Mouse (Mus musculus): Measurements from ENCODE around the gene Gpc5. TPM values are rescaled to one million over a fixed set of nuclear protein-coding genes. Genes with fewer than 3 reads are reported as not detected.
"Not testable (repeated sequence)": the region's sequence is repeated elsewhere in the genome, so short reads cannot be mapped to it uniquely, and the experiment has no call there.

Gpc5 gene
- polyA plus RNA-seq, 1 experiment, result 0.06 TPM

GRCm38 (mm10) chr14:115052371-115052770, 39.6 kb upstream of the Gpc5 start:
- 61% methylated on average over 4 of the region's 4 CpGs for WGBS
- no peak for TF ChIP-seq CTCF (IDR thresholded peaks at IDR 0.05; ENCODE audit: insufficient read depth, low read length)
- no peak for TF ChIP-seq POLR2A (IDR thresholded peaks at IDR 0.05; ENCODE audit: borderline replicate concordance, extremely low read depth, low read depth, low read length)

GRCm38 (mm10) chr14:115054252-115054651, 37.8 kb upstream of the Gpc5 start:
- DNase-seq, result no peak
- TF ChIP-seq POLR2A (IDR thresholded peaks at IDR 0.05; ENCODE audit: borderline replicate concordance, extremely low read depth, low read depth, low read length) (no peak), CTCF (IDR thresholded peaks at IDR 0.05; ENCODE audit: insufficient read depth, low read length) (no peak)
- Histone ChIP-seq H3K4me3 (replicated peaks; ENCODE audit: extremely low read depth, low read depth, low read length) (no peak overlapping the region), H3K4me1 (ENCODE audit: control insufficient read depth, insufficient read depth, low read length) (no peaks in the 10 kb centered on the region)
- 80% methylated on average over 4 of the region's 4 CpGs for WGBS

More at GRCm38 (mm10) chr14:115052371-115052770, 39.6 kb upstream of the Gpc5 start:
- no peak for DNase-seq
- H3K4me3 ChIP-seq (replicated peaks; ENCODE audit: extremely low read depth, low read depth, low read length), result no peak overlapping the region
- H3K4me1 ChIP-seq (ENCODE audit: control insufficient read depth, insufficient read depth, low read length), result no peaks in the 10 kb centered on the region

GRCm38 (mm10) chr14:115057524-115057923, 34.5 kb upstream of the Gpc5 start:
- Histone ChIP-seq H3K4me3 (replicated peaks; ENCODE audit: extremely low read depth, low read depth, low read length) (no peak overlapping the region), H3K4me1 (ENCODE audit: control insufficient read depth, insufficient read depth, low read length) (no peaks in the 10 kb centered on the region)
- TF ChIP-seq POLR2A (IDR thresholded peaks at IDR 0.05; ENCODE audit: borderline replicate concordance, extremely low read depth, low read depth, low read length), result no peak
- TF ChIP-seq CTCF (IDR thresholded peaks at IDR 0.05; ENCODE audit: insufficient read depth, low read length), result no peak
- WGBS, result 91% methylated on average over 4 of the region's 4 CpGs
- DNase-seq, result no peak

GRCm38 (mm10) chr14:115066164-115066563, 25.9 kb upstream of the Gpc5 start:
- H3K4me3 ChIP-seq (replicated peaks; ENCODE audit: extremely low read depth, low read depth, low read length); H3K4me1 ChIP-seq (ENCODE audit: control insufficient read depth, insufficient read depth, low read length); DNase-seq: not testable (repeated sequence)
- WGBS, result 64% methylated on average over 2 of the region's 2 CpGs

- TF ChIP-seq POLR2A (IDR thresholded peaks at IDR 0.05; ENCODE audit: borderline replicate concordance, extremely low read depth, low read depth, low read length), result no peak
- peak; percentile 67; the same call in 1 of the 2 replicates for TF ChIP-seq CTCF (IDR thresholded peaks at IDR 0.05; ENCODE audit: insufficient read depth, low read length)
- no peak for DNase-seq
- H3K4me1 ChIP-seq (ENCODE audit: control insufficient read depth, insufficient read depth, low read length), result no peaks in the 10 kb centered on the region
- WGBS, result 39% methylated on average over 6 of the region's 6 CpGs
- H3K4me3 ChIP-seq (replicated peaks; ENCODE audit: extremely low read depth, low read depth, low read length), result no peak overlapping the region
Measured at GRCm38 (mm10) chr14:115070534-115070933, 21.5 kb upstream of the Gpc5 start.

- 54% methylated on average over 9 of the region's 9 CpGs for WGBS
- TF ChIP-seq POLR2A (IDR thresholded peaks at IDR 0.05; ENCODE audit: borderline replicate concordance, extremely low read depth, low read depth, low read length) (no peak), CTCF (IDR thresholded peaks at IDR 0.05; ENCODE audit: insufficient read depth, low read length) (no peak)
- H3K4me1 ChIP-seq (ENCODE audit: control insufficient read depth, insufficient read depth, low read length), result no peaks in the 10 kb centered on the region
- H3K4me3 ChIP-seq (replicated peaks; ENCODE audit: extremely low read depth, low read depth, low read length), result no peak overlapping the region
- DNase-seq, result no peak
Measured at GRCm38 (mm10) chr14:115077340-115077739, 14.7 kb upstream of the Gpc5 start.

GRCm38 (mm10) chr14:115078064-115078463, 14.0 kb upstream of the Gpc5 start:
- DNase-seq, result no peak
- WGBS, result 74% methylated on average over 7 of the region's 7 CpGs
- no peak overlapping the region for H3K4me3 ChIP-seq (replicated peaks; ENCODE audit: extremely low read depth, low read depth, low read length)

GRCm38 (mm10) chr14:115081728-115082502, 10.1 kb upstream of the Gpc5 start:
- TF ChIP-seq POLR2A (IDR thresholded peaks at IDR 0.05; ENCODE audit: borderline replicate concordance, extremely low read depth, low read depth, low read length), result no peak
- TF ChIP-seq CTCF (IDR thresholded peaks at IDR 0.05; ENCODE audit: insufficient read depth, low read length), result no peak
- H3K4me1 ChIP-seq (ENCODE audit: control insufficient read depth, insufficient read depth, low read length), result no peaks in the 10 kb centered on the region
- WGBS, result 81% methylated on average over 12 of the region's 12 CpGs
- no peak overlapping the region for H3K4me3 ChIP-seq (replicated peaks; ENCODE audit: extremely low read depth, low read depth, low read length)
- DNase-seq, result no peak

More at GRCm38 (mm10) chr14:115078064-115078463, 14.0 kb upstream of the Gpc5 start:
- TF ChIP-seq POLR2A (IDR thresholded peaks at IDR 0.05; ENCODE audit: borderline replicate concordance, extremely low read depth, low read depth, low read length) (no peak), CTCF (IDR thresholded peaks at IDR 0.05; ENCODE audit: insufficient read depth, low read length) (no peak)
- no peaks in the 10 kb centered on the region for H3K4me1 ChIP-seq (ENCODE audit: control insufficient read depth, insufficient read depth, low read length)

GRCm38 (mm10) chr14:115090516-115090915, 1.5 kb upstream of the Gpc5 start:
- DNase-seq, result no peak
- TF ChIP-seq CTCF (IDR thresholded peaks at IDR 0.05; ENCODE audit: insufficient read depth, low read length), result no peak
- TF ChIP-seq POLR2A (IDR thresholded peaks at IDR 0.05; ENCODE audit: borderline replicate concordance, extremely low read depth, low read depth, low read length), result no peak
- Histone ChIP-seq H3K4me1 (ENCODE audit: control insufficient read depth, insufficient read depth, low read length) (peaks cover 2% of the 10 kb centered on the region; the same call in 1 of the 2 replicates), H3K4me3 (replicated peaks; ENCODE audit: extremely low read depth, low read depth, low read length) (no peak overlapping the region)
- 91% methylated on average over 4 of the region's 4 CpGs for WGBS

GRCm38 (mm10) chr14:115092510-115092909, 495 bp downstream of the Gpc5 start:
- 3% methylated on average over 33 of the region's 33 CpGs for WGBS
- H3K4me1 ChIP-seq (ENCODE audit: control insufficient read depth, insufficient read depth, low read length), result peaks cover 2% of the 10 kb centered on the region; the same call in 1 of the 2 replicates
- TF ChIP-seq CTCF (IDR thresholded peaks at IDR 0.05; ENCODE audit: insufficient read depth, low read length) (no peak), POLR2A (IDR thresholded peaks at IDR 0.05; ENCODE audit: borderline replicate concordance, extremely low read depth, low read depth, low read length) (no peak)
- peak overlapping the region; percentile 6 for H3K4me3 ChIP-seq (replicated peaks; ENCODE audit: extremely low read depth, low read depth, low read length)
- DNase-seq, result no peak
